Mouse (Mus musculus) lung, adult 2 months (tissue): ENCODE measurements around the gene Vstm4. TPM values are rescaled to one million over a fixed set of nuclear protein-coding genes. Genes with fewer than 3 reads are reported as not detected.

Source experiments
- DNase-seq: peaks from one replicate; pipeline ENCODE4 v3.0.0; 2022
- H3K4me1 ChIP-seq: fragments of 200-500 bp; 2 replicates; pipeline ENCODE4 v1.6.1; 2011; ENCODE audit warnings: low read length; ENCODE audit not compliant: control insufficient read depth, insufficient read depth
- H3K4me3 ChIP-seq: fragments of 200-500 bp; replicated peaks from 2 replicates; pipeline ENCODE3; 2011; ENCODE audit warnings: low read depth, mild to moderate bottlenecking, control low read depth, low read length; ENCODE audit errors: extremely low read depth
- CTCF ChIP-seq: fragments of 200-500 bp; IDR thresholded peaks from 2 replicates; pipeline ENCODE4 v1.5.1; 2011; ENCODE audit warnings: mild to moderate bottlenecking, low read length, control low read depth; ENCODE audit not compliant: insufficient read depth
- POLR2A ChIP-seq: fragments of 200-500 bp; IDR thresholded peaks from 2 replicates; pipeline ENCODE4 v1.6.1; 2011; ENCODE audit warnings: low read depth, mild to moderate bottlenecking, control low read depth, low read length, borderline replicate concordance; ENCODE audit errors: extremely low read depth
- WGBS: fragments of 180-500 bp; shearing (Covaris S2); methylation state at CpG from one replicate; pipeline ENCODE4 v1.1.7; 2018; 5-methylcytosine and 5-hydroxymethylcytosine counted together
- polyA plus RNA-seq: library from polyadenylated mRNA; depleted of rRNA; stranded (reverse); fragments of >200 nt; gene quantifications from 2 replicates; pipeline ENCODE4 v1.2.3, GENCODE M21; 2012

Vstm4 gene
- polyA plus RNA-seq, 1 experiment: 12.1 TPM

- H3K4me3 ChIP-seq: no peak overlapping the region
- no peak for TF ChIP-seq CTCF
- TF ChIP-seq POLR2A: no peak
- WGBS: 82% methylated on average over 10 of the region's 10 CpGs
Measured at GRCm38 (mm10) chr14:32858361-32858760, 1.8 kb downstream of the Vstm4 start.

GRCm38 (mm10) chr14:32858941-32859510 lies 2.5 kb downstream of the Vstm4 start:
- 42% methylated on average over 6 of the region's 6 CpGs for WGBS
- TF ChIP-seq POLR2A: no peak
- DNase-seq: no peak
- no peaks in the 10 kb centered on the region for H3K4me1 ChIP-seq
- no peak overlapping the region for H3K4me3 ChIP-seq

More at GRCm38 (mm10) chr14:32858361-32858760, 1.8 kb downstream of the Vstm4 start:
- H3K4me1 ChIP-seq: no peaks in the 10 kb centered on the region
- no peak for DNase-seq

- no peak for DNase-seq
- TF ChIP-seq CTCF (no peak), POLR2A (no peak)
- H3K4me1 ChIP-seq: no peaks in the 10 kb centered on the region
- H3K4me3 ChIP-seq: no peak overlapping the region
- WGBS: 52% methylated on average over 11 of the region's 11 CpGs
Measured at GRCm38 (mm10) chr14:32859831-32860569, 3.4 kb downstream of the Vstm4 start.

GRCm38 (mm10) chr14:32861149-32861581 lies 4.6 kb downstream of the Vstm4 start:
- TF ChIP-seq POLR2A (no peak), CTCF (no peak)
- H3K4me1 ChIP-seq: no peaks in the 10 kb centered on the region
- DNase-seq: no peak
- H3K4me3 ChIP-seq: no peak overlapping the region
- WGBS: 24% methylated on average over 6 of the region's 6 CpGs

GRCm38 (mm10) chr14:32861656-32862055 lies 5.1 kb downstream of the Vstm4 start:
- H3K4me3 ChIP-seq: no peak overlapping the region
- 46% methylated on average over 2 of the region's 2 CpGs for WGBS
- no peaks in the 10 kb centered on the region for H3K4me1 ChIP-seq
- TF ChIP-seq CTCF (no peak), POLR2A (no peak)
- no peak for DNase-seq

- WGBS: 44% methylated on average over 3 of the region's 3 CpGs
- no peak for DNase-seq
- no peaks in the 10 kb centered on the region for H3K4me1 ChIP-seq
- H3K4me3 ChIP-seq: no peak overlapping the region
- TF ChIP-seq CTCF (no peak), POLR2A (no peak)
Measured at GRCm38 (mm10) chr14:32865331-32865730, 8.8 kb downstream of the Vstm4 start.

- TF ChIP-seq CTCF: no peak
- no peak for TF ChIP-seq POLR2A
- DNase-seq: no peak
- WGBS: 67% methylated on average over 5 of the region's 5 CpGs
- H3K4me1 ChIP-seq: no peaks in the 10 kb centered on the region
- no peak overlapping the region for H3K4me3 ChIP-seq
Measured at GRCm38 (mm10) chr14:32871963-32872362, 15.4 kb downstream of the Vstm4 start.

GRCm38 (mm10) chr14:32877549-32877948 lies 21.0 kb downstream of the Vstm4 start:
- TF ChIP-seq CTCF: no peak
- no peak for TF ChIP-seq POLR2A
- no peak for DNase-seq
- no peak overlapping the region for H3K4me3 ChIP-seq
- H3K4me1 ChIP-seq: no peaks in the 10 kb centered on the region
- WGBS: 33% methylated on average over 6 of the region's 6 CpGs

GRCm38 (mm10) chr14:32880332-32880731 lies 23.8 kb downstream of the Vstm4 start:
- Histone ChIP-seq H3K4me1 (no peaks in the 10 kb centered on the region), H3K4me3 (no peak overlapping the region)
- no peak for DNase-seq
- WGBS: 64% methylated on average over 5 of the region's 5 CpGs
- TF ChIP-seq POLR2A: no peak

- TF ChIP-seq CTCF: no peak
- TF ChIP-seq POLR2A: no peak
- H3K4me3 ChIP-seq: no peak overlapping the region
- 40% methylated on average over 1 of the region's 1 CpGs for WGBS
- no peak for DNase-seq
- no peaks in the 10 kb centered on the region for H3K4me1 ChIP-seq
Measured at GRCm38 (mm10) chr14:32881693-32882092, 25.1 kb downstream of the Vstm4 start.
